Mouse (Mus musculus) left cerebral cortex, postnatal 25 days (tissue): ENCODE results near the gene Mars2. TPM values are rescaled to one million over a fixed set of nuclear protein-coding genes. Genes with fewer than 3 reads are reported as not detected.

Source experiments
- DNase-seq, 2 experiments: peaks; one replicate each; pipeline ENCODE4 v3.0.0; 2022; ENCODE audit warnings: low spot score in 2 of 2, mixed read lengths in 1 of 2
- intact Hi-C: fragments of 180-260 bp; cut with DNase I; formaldehyde crosslinking; loops from one replicate; pipeline ENCODE4 v1.15.1; 2025
- total RNA-seq, 2 experiments: library from RNA; stranded (reverse); gene quantifications; 2 replicates each; pipeline ENCODE4 v1.2.3; 2021

Mars2 gene
- total RNA-seq, result 10 to 100 TPM in 1 of 2 experiments, 1 to 10 TPM in 1; 9.7 to 10.5 TPM

DNA sequence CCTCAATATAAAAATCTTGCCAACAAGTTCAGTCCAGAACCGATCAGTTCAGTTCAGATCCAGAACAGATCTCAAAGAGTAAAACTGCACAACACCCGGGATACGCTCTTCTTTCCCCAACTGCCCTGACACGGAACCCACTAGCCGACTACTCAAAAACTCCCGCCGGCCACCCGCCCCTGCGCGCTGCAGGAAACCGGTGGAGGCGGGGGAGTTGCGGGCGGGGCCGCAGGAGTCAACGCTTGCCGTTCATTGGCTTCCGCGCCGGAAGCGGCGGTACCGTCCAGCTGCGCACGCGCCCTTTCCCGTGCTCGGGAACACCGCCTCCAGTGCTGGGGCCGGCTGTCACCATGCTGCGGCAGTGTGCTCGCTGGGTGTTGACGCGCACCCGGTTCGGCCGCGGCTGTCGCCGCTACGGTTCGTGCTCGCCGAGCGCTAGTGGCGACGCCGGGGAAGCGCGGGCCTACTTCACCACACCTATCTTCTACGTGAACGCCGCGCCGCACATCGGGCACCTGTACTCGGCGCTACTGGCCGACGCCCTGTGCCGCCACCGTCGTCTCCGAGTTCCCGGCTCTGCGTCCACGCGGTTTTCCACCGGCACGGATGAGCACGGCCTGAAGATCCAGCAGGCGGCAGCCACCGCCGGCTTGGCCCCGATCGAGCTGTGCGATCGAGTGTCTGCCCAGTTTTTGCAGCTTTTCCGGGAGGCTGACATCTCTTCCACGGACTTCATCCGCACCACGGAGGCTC lies at the start of gene Mars2:
Gene Mars2, plus strand, starts transcription at position 288 of the 753 bp plus-strand sequence.
- DNase-seq, result peak; percentile 96 to 97
- intact Hi-C loops, result loop anchor here (5.0 kb wide), 2 partner anchors 150 to 635 kb away; partner anchors contain the start of genes Hspd1 and Hspe1

- intact Hi-C loops, result loop anchor here (5.0 kb wide), 1 partner anchor 35 kb away; the partner anchor contains the start of gene Rftn2
- DNase-seq, result no peak
Observed at GRCm38 (mm10) chr1:55192015-55192414, 45.0 kb upstream of the Mars2 start.

DNA sequence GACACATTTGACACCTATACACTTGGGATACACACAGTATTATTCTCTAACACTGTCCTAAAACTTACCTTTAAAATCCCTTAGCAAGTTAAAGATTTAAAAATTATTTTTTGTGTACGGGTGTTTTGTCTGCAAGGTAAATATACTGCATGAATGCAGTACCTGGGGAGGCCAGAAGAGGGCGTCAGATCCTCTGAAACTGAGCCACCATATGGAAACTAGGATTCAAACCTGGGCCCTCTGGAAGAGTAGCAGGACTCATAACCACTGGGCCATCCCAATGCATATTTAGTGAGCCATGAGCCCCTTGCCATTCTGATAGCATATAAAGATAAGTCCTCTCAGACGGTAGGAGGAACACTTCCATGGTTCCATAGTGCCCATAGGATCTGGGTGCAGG lies 44.2 kb upstream of the Mars2 start:
- intact Hi-C loops, result loop anchor here (5.0 kb wide), 1 partner anchor 34 kb away; the partner anchor contains the start of gene Rftn2
- no peak for DNase-seq

DNA sequence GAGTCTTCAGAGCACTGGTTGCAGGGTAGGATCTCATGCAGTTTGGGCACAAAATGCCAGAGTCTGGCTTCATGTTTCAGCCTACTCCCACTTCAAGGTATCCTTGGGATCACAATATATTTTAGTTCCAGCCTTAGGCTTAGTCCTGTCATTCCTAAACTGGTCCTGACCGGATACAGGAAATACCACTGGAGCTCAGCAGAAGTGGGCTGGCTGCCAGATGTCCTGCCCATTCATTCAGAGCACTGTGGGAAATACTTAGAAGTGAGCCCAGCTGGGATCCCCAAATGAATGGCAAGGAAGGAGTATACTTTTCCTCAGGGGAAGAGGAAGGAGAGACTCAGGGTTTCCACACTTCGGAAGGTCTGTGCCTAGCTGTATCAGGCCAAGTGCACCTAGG lies 43.7 kb upstream of the Mars2 start:
- DNase-seq, result no peak
- intact Hi-C loops, result loop anchor here (5.0 kb wide), 1 partner anchor 34 kb away; the partner anchor contains the start of gene Rftn2

DNA sequence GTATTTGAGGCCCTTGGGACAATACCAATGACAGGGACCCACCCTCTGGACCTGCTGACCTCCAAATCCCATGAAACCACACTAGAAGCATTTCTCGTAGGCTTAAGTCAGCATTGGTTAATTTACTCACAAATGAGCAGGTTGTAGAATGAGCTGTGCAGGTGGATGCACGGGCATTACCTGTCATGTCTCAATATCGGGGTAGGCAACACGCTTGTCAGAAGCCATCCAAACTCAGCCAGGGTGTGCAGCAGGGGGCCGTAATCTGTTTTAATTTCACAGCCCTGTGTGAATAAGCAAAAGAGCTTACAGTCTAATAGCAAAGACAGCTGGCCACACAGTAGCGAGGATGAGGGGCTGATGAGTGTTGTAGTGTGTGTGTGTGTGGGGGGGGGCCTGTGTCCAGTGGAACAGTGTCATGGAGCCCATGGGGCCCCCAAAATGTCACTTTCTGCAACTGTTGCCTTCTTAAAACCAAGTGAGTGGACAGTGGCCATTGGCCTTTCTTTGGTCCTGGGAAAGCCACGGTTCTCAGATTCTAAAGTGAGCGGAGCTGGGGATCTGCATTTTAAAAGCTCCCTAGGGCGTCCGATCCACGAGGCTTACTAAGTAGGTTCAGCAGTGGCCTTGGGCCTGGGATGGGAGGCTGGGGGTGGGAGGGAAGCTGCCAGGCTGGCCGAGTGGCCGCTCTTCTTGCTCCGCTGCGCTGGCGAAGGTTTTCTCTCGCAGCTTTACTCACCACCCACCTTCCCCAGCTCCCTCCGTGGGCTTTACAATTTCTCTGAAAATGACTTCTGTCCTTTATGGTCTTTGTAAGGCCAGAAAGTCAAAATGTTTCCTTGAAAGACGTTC lies 42.7 kb upstream of the Mars2 start:
- no peak for DNase-seq
- intact Hi-C loops, result loop anchor here (5.0 kb wide), 1 partner anchor 33 kb away; the partner anchor contains the start of gene Rftn2

- DNase-seq, result no peak
- intact Hi-C loops, result no loop called here
Observed at GRCm38 (mm10) chr1:55195021-55195420, 42.0 kb upstream of the Mars2 start.

DNA sequence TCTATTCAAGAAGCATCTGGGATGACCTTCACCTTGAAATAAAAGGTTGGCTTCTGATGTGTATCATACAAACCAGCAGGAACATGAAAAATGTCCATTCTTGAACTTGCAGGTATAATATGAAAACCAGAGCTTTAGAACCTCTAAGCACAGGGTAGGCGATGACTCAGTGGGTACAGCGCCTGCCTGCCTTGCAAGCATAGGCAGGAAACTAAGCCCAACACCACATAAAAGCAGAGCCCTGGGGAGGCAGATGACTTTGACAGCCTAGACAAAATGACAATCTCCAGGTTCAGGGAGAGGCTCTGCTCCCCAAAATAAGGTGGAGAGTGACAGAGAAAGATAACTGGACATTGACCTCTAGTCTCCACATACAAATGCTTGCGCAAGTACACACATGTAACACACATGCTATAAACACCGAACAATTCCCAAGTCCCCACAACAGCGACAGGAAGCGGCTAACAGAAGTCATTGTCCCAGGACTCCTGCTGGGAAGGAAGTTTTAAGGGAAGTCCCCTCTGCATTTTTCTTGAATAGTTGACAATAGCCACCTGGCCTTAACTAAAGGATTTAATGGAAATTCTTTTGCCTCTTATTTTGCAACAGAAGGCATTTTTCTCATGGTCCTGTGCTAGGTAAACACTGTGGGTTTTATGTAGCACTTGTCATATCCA lies 40.5 kb upstream of the Mars2 start:
- no peak for DNase-seq
- intact Hi-C loops, result no loop called here

GRCm38 (mm10) chr1:55198719-55199118 lies 38.3 kb upstream of the Mars2 start:
- intact Hi-C loops, result no loop called here
- DNase-seq, result no peak

- peak; percentile 56 to 77 for DNase-seq
- intact Hi-C loops, result loop anchor here (2.0 kb wide), 1 partner anchor 71 kb away; the partner anchor contains the start of gene Mob4
Observed at GRCm38 (mm10) chr1:55201850-55202752, 34.9 kb upstream of the Mars2 start.

DNA sequence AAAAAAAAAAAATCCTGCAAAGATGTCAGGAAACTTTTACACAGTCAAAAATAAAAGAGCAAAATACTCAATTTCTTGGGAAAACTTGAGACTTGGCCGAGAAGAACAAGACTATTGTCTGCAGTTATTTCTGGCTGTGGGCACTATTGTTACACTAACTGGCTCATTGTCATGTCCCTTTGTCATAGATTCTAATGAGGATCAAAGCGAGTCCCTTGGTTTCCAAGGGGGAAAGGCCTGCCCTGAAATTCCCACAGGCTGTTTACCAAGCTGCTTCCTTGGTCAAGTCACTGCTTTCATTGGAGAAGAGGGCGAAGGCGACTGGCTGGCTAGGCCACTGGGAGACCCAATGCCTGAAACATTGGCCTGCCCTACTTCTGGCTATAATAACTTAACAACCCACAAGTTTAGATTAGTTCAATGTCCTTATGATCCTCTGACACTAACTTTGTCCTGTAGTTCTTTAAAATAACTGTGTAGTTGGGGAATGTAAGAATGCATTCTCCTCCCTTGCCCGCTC lies 31.1 kb upstream of the Mars2 start:
- no peak for DNase-seq
- intact Hi-C loops, result no loop called here

GRCm38 (mm10) chr1:55207561-55207960 lies 29.4 kb upstream of the Mars2 start:
- DNase-seq, result no peak
- intact Hi-C loops, result no loop called here

DNA sequence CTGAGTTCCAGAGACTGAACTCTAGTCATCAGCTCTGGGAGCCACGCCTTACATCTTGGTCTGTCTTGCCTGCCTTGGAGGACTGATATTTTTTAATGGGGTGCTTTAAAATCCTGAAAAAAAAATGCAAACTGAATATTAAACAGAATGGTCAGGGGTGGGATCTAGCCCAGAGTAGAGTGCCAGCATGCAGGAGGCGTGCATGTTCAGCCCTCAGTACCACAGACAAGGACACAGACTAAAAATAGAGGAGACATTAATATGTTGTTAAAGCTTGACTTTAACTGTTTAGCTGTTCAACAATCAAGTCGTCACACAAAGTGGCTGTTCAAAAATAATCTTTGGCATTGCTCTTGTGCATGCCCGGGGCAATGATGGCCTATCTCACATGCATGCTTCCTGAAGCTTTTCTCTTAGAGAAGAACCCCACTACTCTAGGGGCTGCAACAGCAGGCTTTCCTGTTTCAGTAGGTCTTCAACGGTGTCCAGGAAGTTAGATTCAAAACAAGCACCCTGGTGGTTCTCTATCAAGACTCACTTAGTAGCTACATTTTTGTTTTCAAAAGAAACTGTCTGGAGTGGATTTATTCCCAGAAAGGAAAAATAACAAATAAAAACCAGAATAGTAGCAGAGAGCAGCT lies 28.4 kb upstream of the Mars2 start:
- DNase-seq, result no peak
- intact Hi-C loops, result no loop called here

DNA sequence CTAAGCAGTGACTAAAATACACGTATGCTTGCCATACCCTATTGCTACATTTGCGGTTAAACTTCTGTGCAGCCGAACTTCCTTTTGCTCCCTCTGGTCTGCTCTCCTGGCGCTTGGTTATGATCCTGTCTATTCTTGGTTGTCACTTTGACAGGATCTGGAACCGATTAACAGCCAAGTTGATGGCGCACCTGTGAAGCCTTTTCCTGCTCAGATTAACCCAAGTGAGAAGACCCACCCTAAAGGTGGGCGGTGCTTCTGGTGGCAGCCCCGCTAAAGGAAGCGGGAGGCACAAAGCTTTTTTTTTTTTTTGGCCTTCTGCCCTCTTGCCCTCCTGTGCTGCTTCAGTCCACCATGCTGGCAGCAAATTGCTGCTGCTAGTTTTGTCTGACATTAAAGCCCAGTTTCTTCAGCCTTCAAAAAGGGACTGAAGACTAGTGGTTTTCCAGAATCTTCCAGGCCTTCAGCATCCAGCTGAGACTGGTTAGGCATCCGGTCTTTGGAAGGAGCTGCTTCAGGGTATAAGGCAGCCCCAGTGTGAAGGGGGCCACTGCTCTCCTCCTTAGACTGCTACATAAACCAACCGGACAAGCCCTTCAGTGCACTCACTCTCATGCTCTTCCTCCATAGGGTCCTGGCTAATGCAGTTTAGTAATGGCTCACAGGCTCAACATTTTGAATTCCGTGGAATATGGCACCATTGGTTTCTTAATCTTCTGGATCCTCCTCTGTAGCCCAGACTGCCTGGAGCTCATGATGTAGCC lies 26.6 kb upstream of the Mars2 start:
- intact Hi-C loops, result no loop called here
- DNase-seq, result no peak

- DNase-seq, result no peak
- intact Hi-C loops, result no loop called here
Observed at GRCm38 (mm10) chr1:55211081-55211480, 25.9 kb upstream of the Mars2 start.

DNA sequence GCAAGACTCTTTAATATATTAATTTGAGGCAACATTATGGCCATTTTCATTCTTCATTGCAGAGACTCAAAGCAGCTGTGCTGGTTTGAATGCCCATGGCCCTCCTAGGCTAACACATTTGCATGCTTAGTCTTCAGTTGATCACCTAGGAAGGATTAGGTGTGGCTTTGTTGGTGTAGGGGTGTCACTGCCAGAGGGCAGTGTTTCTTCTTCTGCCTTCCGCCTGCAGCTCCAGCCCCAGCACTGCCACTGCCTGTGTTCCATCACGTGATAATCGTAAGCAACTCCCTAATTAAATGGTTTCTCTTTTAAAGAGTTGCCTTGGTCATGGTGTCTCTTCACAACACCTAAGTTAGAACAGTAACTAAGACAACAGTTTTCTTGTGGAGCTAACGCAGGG lies 24.2 kb upstream of the Mars2 start:
- intact Hi-C loops, result no loop called here
- DNase-seq, result no peak

DNA sequence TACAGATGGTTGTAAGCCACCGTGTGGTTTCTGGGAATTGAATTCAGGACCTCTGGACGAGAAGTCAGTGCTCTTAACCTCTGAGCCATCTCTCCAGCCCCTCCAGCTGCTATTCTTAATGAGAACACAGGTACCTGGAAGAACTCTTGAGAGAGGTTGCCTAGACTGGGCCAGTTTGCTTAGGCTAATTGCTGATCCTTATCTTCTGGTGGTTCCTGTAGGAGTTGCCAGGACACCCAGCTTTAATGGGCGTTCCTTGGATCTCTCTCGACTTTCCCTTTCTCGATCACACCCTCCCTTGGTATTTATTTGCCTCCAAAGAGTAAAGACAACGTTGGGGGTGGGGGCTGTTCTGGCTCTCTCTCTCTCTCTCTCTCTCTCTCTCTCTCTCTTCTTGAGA lies 23.5 kb upstream of the Mars2 start:
- intact Hi-C loops, result no loop called here
- DNase-seq, result no peak

GRCm38 (mm10) chr1:55213936-55214335 lies 23.0 kb upstream of the Mars2 start:
- intact Hi-C loops, result no loop called here
- DNase-seq, result no peak
